Mouse (Mus musculus) embryonic facial prominence, embryonic 12.5 days (tissue): Measurements from ENCODE around the gene Hps1. TPM values are rescaled to one million over a fixed set of nuclear protein-coding genes. Genes with fewer than 3 reads are reported as not detected.

Experiments used
- polyA plus RNA-seq: library from polyadenylated mRNA; unstranded; fragments of >200 nt; fragmentation: Nextera tagmentation; extraction: Ambion mirVana; gene quantifications from 2 replicates; pipeline ENCODE4 v1.2.1, GENCODE M21; 2016

The Hps1 gene
- polyA plus RNA-seq, 1 experiment from 2014 or later = 17.7 TPM

Other genes with a start within 250 kb of the Hps1 start
- 0.42 and 0.55 TPM in 2 replicates for gene Loxl4, start 167.2 kb downstream of the Hps1 start, polyA plus RNA-seq
- gene Pyroxd2, start 27.2 kb downstream of the Hps1 start, polyA plus RNA-seq = 1.4 and 1.6 TPM in 2 replicates